ENCODE assay signal across 14 mouse cellular contexts in the genomic region with DNA sequence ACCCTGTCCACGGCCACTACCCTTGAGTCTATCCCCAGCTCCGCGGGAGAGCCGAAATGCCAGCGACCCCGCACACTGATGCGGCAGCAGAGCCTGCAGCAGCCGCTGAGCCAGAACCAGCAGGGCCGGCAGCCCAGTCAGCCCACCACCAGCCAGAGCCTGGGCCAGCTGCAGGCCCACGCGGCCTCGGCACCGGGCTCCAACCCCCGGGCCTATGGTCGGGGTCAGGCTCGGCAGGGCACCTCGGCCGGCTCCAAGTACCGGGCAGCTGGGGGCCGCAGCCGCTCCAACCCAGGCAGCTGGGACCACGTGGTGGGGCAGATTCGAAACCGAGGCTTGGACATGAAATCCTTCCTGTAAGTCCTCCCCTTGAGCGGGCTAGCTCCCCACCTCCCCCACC. TPM values are rescaled to one million over a fixed set of nuclear protein-coding genes. Genes with fewer than 3 reads are reported as not detected.
A peak's percentile ranks its signal among the peaks of the same experiment; 100 is the strongest.
DNase-seq lines count a peak whose midpoint lies in the region; ATAC-seq and TF ChIP-seq lines count a peak whose summit lies in the region.
"Had no signal": no experiment of that assay in that cellular context is flagged by ENCODE, and none has a peak within 500 bp of the region (broad histone marks: within the 10 kb centered on the region; RNA-seq: fewer than 3 reads in every experiment).

No protein-coding gene starts in this region.

- H3K4me1 ChIP-seq in forebrain, embryonic 14.5 days (ENCODE audit: control insufficient read depth, insufficient read depth, low read length), result peaks cover 9% of the 10 kb centered on the region
- H3K4me1 ChIP-seq in forebrain, embryonic 13.5 days, result peaks cover 37% of the 10 kb centered on the region
- H3K4me1 ChIP-seq in embryonic facial prominence, embryonic 13.5 days, result peaks cover 37% of the 10 kb centered on the region
- peaks cover 39% of the 10 kb centered on the region for H3K4me1 ChIP-seq in limb, embryonic 14.5 days (ENCODE audit: control insufficient read depth, insufficient read depth, low read length)
- H3K4me1 ChIP-seq in liver, postnatal 0 days (ENCODE audit: insufficient read depth), result no peaks in the 10 kb centered on the region

- H3K27me3 ChIP-seq in forebrain, embryonic 14.5 days (replicated peaks; ENCODE audit: control insufficient read depth, insufficient read depth, low read length), result 0 out of 2 replicates have a peak, but pooled peaks cover 3% of the 10 kb centered on the region
- peaks cover 6% of the 10 kb centered on the region; the same call in 1 of the 2 replicates for H3K27me3 ChIP-seq in forebrain, embryonic 13.5 days
- peaks cover 45% of the 10 kb centered on the region for H3K27me3 ChIP-seq in embryonic facial prominence, embryonic 13.5 days
- H3K27me3 ChIP-seq in limb, embryonic 14.5 days (ENCODE audit: control insufficient read depth, insufficient read depth, low read length), result peaks cover 9% of the 10 kb centered on the region; the same call in 1 of the 2 replicates
- peaks cover 20% of the 10 kb centered on the region for H3K27me3 ChIP-seq in liver, postnatal 0 days (ENCODE audit: insufficient read depth, low read length)
- H3K27me3 ChIP-seq: forebrain, embryonic 15.5 days had no signal

- TF ChIP-seq POLR2A in limb, embryonic 14.5 days (IDR thresholded peaks at IDR 0.05; ENCODE audit: borderline replicate concordance, extremely low read depth, insufficient read depth, insufficient read length), result no peak

- peak overlapping the region; percentile 17; the same call in 1 of the 2 replicates for H3K9ac ChIP-seq in forebrain, embryonic 14.5 days (ENCODE audit: low read length)
- H3K9ac ChIP-seq in forebrain, embryonic 13.5 days, result no peak overlapping the region
- H3K9ac ChIP-seq in embryonic facial prominence, embryonic 13.5 days, result peak overlapping the region; percentile 2; the same call in 1 of the 2 replicates
- 0 out of 2 replicates have a peak overlapping the region, but pooled peaks have one; percentile 12 for H3K9ac ChIP-seq in limb, embryonic 14.5 days (ENCODE audit: low read depth, low read length, severe bottlenecking)
- no peak overlapping the region for H3K9ac ChIP-seq in liver, postnatal 0 days (replicated peaks)
- H3K9ac ChIP-seq: forebrain, embryonic 15.5 days had no signal

- no peak for TF ChIP-seq EP300 in liver, postnatal 0 days (IDR thresholded peaks at IDR 0.05; ENCODE audit: low read depth)

- no peak overlapping the region for H3K27ac ChIP-seq in forebrain, embryonic 14.5 days (ENCODE audit: low read depth, low read length)
- H3K27ac ChIP-seq in forebrain, embryonic 13.5 days, result no peak overlapping the region
- H3K27ac ChIP-seq in embryonic facial prominence, embryonic 13.5 days, result no peak overlapping the region
- H3K27ac ChIP-seq in limb, embryonic 14.5 days (replicated peaks; ENCODE audit: low read depth, low read length), result no peak overlapping the region
- no peak overlapping the region for H3K27ac ChIP-seq in liver, postnatal 0 days (ENCODE audit: low read depth)
- H3K27ac ChIP-seq: forebrain, embryonic 15.5 days had no signal

- no peaks in the 10 kb centered on the region for H3K9me3 ChIP-seq in forebrain, embryonic 14.5 days (replicated peaks; ENCODE audit: control insufficient read depth, low read length)
- no peaks in the 10 kb centered on the region for H3K9me3 ChIP-seq in forebrain, embryonic 13.5 days (replicated peaks)
- H3K9me3 ChIP-seq in embryonic facial prominence, embryonic 13.5 days, result no peaks in the 10 kb centered on the region
- H3K9me3 ChIP-seq in limb, embryonic 14.5 days (ENCODE audit: control insufficient read depth, low read length), result no peaks in the 10 kb centered on the region
- H3K9me3 ChIP-seq in liver, postnatal 0 days (ENCODE audit: low read length), result no peaks in the 10 kb centered on the region
- H3K9me3 ChIP-seq: forebrain, embryonic 15.5 days had no signal

- TF ChIP-seq CTCF in liver, postnatal 0 days (IDR thresholded peaks at IDR 0.05; ENCODE audit: low read depth), result no peak

- no peak overlapping the region for H3K4me3 ChIP-seq in forebrain, embryonic 14.5 days (ENCODE audit: low read depth, low read length)
- H3K4me3 ChIP-seq in forebrain, embryonic 13.5 days, result no peak overlapping the region
- no peak overlapping the region for H3K4me3 ChIP-seq in embryonic facial prominence, embryonic 13.5 days
- H3K4me3 ChIP-seq in limb, embryonic 14.5 days (replicated peaks; ENCODE audit: low read length), result no peak overlapping the region
- H3K4me3 ChIP-seq in liver, postnatal 0 days (ENCODE audit: low read depth, low read length), result no peak overlapping the region
- H3K4me3 ChIP-seq: forebrain, embryonic 15.5 days had no signal

- ATAC-seq in forebrain, embryonic 14.5 days, result no peak
- ATAC-seq in forebrain, embryonic 13.5 days, result no peak
- 0 out of 2 replicates have a peak, but pooled peaks have one; percentile 45 for ATAC-seq in embryonic facial prominence, embryonic 13.5 days (ENCODE audit: insufficient number of reproducible peaks, insufficient read depth, low FRiP score, low TSS enrichment, low read depth)
- no peak for ATAC-seq in limb, embryonic 14.5 days (ENCODE audit: low FRiP score, low read depth)
- ATAC-seq in liver, postnatal 0 days, result no peak
- ATAC-seq: forebrain, embryonic 15.5 days had no signal

- no peaks in the 10 kb centered on the region; the same call in 1 of the 2 replicates for H3K36me3 ChIP-seq in forebrain, embryonic 14.5 days (ENCODE audit: control insufficient read depth, insufficient read depth, low read length)
- no peaks in the 10 kb centered on the region for H3K36me3 ChIP-seq in forebrain, embryonic 13.5 days (ENCODE audit: poor library complexity, severe bottlenecking)
- no peaks in the 10 kb centered on the region for H3K36me3 ChIP-seq in embryonic facial prominence, embryonic 13.5 days
- no peaks in the 10 kb centered on the region for H3K36me3 ChIP-seq in limb, embryonic 14.5 days (ENCODE audit: control insufficient read depth, insufficient read depth, low read length)
- H3K36me3 ChIP-seq in liver, postnatal 0 days (replicated peaks; ENCODE audit: insufficient read depth, low read length), result no peaks in the 10 kb centered on the region
- H3K36me3 ChIP-seq: forebrain, embryonic 15.5 days had no signal

- no peak overlapping the region for H3K4me2 ChIP-seq in forebrain, embryonic 14.5 days (ENCODE audit: low read length)
- H3K4me2 ChIP-seq in forebrain, embryonic 13.5 days, result no peak overlapping the region
- H3K4me2 ChIP-seq in embryonic facial prominence, embryonic 13.5 days, result no peak overlapping the region
- no peak overlapping the region for H3K4me2 ChIP-seq in limb, embryonic 14.5 days (replicated peaks; ENCODE audit: low read depth, low read length, severe bottlenecking)
- H3K4me2 ChIP-seq in liver, postnatal 0 days (ENCODE audit: low read depth, low read length), result no peak overlapping the region
- H3K4me2 ChIP-seq: forebrain, embryonic 15.5 days had no signal

- no peak for DNase-seq in forebrain, embryonic 14.5 days (ENCODE audit: low spot score)
- DNase-seq in kidney, postnatal 4 days, result peak; percentile 31 to 37
- DNase-seq in kidney, adult 18-20 months, result no peak
- no peak for DNase-seq in limb, embryonic 14.5 days (ENCODE audit: low spot score)
- no peak for DNase-seq in right cerebral cortex, adult 18-20 months
- no peak for DNase-seq in liver, postnatal 0 days
- DNase-seq: gastrocnemius, postnatal 25 days; heart, postnatal 10 days; left cerebral cortex, postnatal 4 days; spleen, adult 18-20 months; thymus, adult 18-20 months had no signal

- 51% methylated on average over 22 of the region's 25 CpGs for WGBS in forebrain, embryonic 14.5 days
- WGBS in forebrain, embryonic 13.5 days, result 45% methylated on average over 25 of the region's 25 CpGs
- 39% methylated on average over 25 of the region's 25 CpGs for WGBS in embryonic facial prominence, embryonic 13.5 days
- 35% methylated on average over 21 of the region's 25 CpGs for WGBS in limb, embryonic 14.5 days
- WGBS in liver, postnatal 0 days (ENCODE audit: insufficient replicate concordance), result 59% methylated on average over 25 of the region's 25 CpGs

RNA-seq across cellular contexts. Expression of a gene that starts 31.0 kb away (rescaled TPM):
- 0.49 and 0.76 TPM in 2 replicates for polyA plus RNA-seq in forebrain, embryonic 14.5 days (2014; fragmentation: Nextera tagmentation; extraction: Ambion mirVana)
- polyA plus RNA-seq in forebrain, embryonic 13.5 days (2015; fragmentation: Nextera tagmentation; extraction: Ambion mirVana), result 0.25 and 0.40 TPM in 2 replicates
- 0.25 and 0.28 TPM in 2 replicates for polyA plus RNA-seq in embryonic facial prominence, embryonic 13.5 days (2015; fragmentation: Nextera tagmentation; extraction: Ambion mirVana)
- 0.88 and 1.2 TPM in 2 replicates for polyA plus RNA-seq in limb, embryonic 14.5 days (2012; rRNA removed)
- polyA plus RNA-seq in limb, embryonic 14.5 days (2014; fragmentation: Nextera tagmentation; extraction: Ambion mirVana), result 0.43 and 0.84 TPM in 2 replicates
- 0.05 TPM in 1 of 2 replicates, not detected in the other for polyA plus RNA-seq in liver, postnatal 0 days (2015; fragmentation: Nextera tagmentation; extraction: Ambion mirVana)

RNA-seq across cellular contexts. Expression of a gene that starts 37.4 kb away (rescaled TPM):
- polyA plus RNA-seq in forebrain, embryonic 14.5 days (2014; fragmentation: Nextera tagmentation; extraction: Ambion mirVana), result 5.8 and 6.1 TPM in 2 replicates
- 4.4 and 5.0 TPM in 2 replicates for polyA plus RNA-seq in forebrain, embryonic 13.5 days (2015; fragmentation: Nextera tagmentation; extraction: Ambion mirVana)
- polyA plus RNA-seq in embryonic facial prominence, embryonic 13.5 days (2015; fragmentation: Nextera tagmentation; extraction: Ambion mirVana), result 0.46 and 0.76 TPM in 2 replicates
- polyA plus RNA-seq in limb, embryonic 14.5 days (2012; rRNA removed), result 5.0 and 5.5 TPM in 2 replicates
- 2.0 and 2.2 TPM in 2 replicates for polyA plus RNA-seq in limb, embryonic 14.5 days (2014; fragmentation: Nextera tagmentation; extraction: Ambion mirVana)
- 0.04 and 0.24 TPM in 2 replicates for polyA plus RNA-seq in liver, postnatal 0 days (2015; fragmentation: Nextera tagmentation; extraction: Ambion mirVana)

RNA-seq across cellular contexts. Expression of a gene that starts 56.4 kb away (rescaled TPM):
- 2.5 and 2.6 TPM in 2 replicates for polyA plus RNA-seq in forebrain, embryonic 14.5 days (2014; fragmentation: Nextera tagmentation; extraction: Ambion mirVana)
- 1.5 and 1.9 TPM in 2 replicates for polyA plus RNA-seq in forebrain, embryonic 13.5 days (2015; fragmentation: Nextera tagmentation; extraction: Ambion mirVana)
- polyA plus RNA-seq in embryonic facial prominence, embryonic 13.5 days (2015; fragmentation: Nextera tagmentation; extraction: Ambion mirVana), result 0.27 and 0.39 TPM in 2 replicates
- polyA plus RNA-seq in limb, embryonic 14.5 days (2012; rRNA removed), result 0.53 and 0.78 TPM in 2 replicates
- polyA plus RNA-seq in limb, embryonic 14.5 days (2014; fragmentation: Nextera tagmentation; extraction: Ambion mirVana), result 0.18 TPM in 1 of 2 replicates, not detected in the other
- 0.11 and 0.15 TPM in 2 replicates for polyA plus RNA-seq in liver, postnatal 0 days (2015; fragmentation: Nextera tagmentation; extraction: Ambion mirVana)

Comparison
In these comparisons a context has a peak if more than half of its experiments do, and no peak if none do; other contexts are left out.
1. DNase-seq: peak in kidney, postnatal 4 days (2 of 2); none in forebrain, embryonic 14.5 days (single experiment), kidney, adult 18-20 months (single experiment), limb, embryonic 14.5 days (single experiment), right cerebral cortex, adult 18-20 months (single experiment) and liver, postnatal 0 days (single experiment).
2. H3K9ac ChIP-seq: peak in forebrain, embryonic 14.5 days (single experiment), embryonic facial prominence, embryonic 13.5 days (single experiment) and limb, embryonic 14.5 days (single experiment); none in forebrain, embryonic 13.5 days (single experiment) and liver, postnatal 0 days (single experiment).